Mouse (Mus musculus) brain, embryonic 14.5 days (tissue): ENCODE results near the gene Zfp648.

Source experiments
- CTCF ChIP-seq: fragments of 200-500 bp; IDR thresholded peaks from 2 replicates; pipeline ENCODE4 v1.5.1; 2012; ENCODE audit warnings: inconsistent platforms, mild to moderate bottlenecking, moderate library complexity, borderline replicate concordance; ENCODE audit not compliant: insufficient read depth, insufficient read length; ENCODE audit errors: extremely low read depth
- POLR2A ChIP-seq: fragments of 200-500 bp; IDR thresholded peaks from 2 replicates; pipeline ENCODE4 v1.6.1; 2012; ENCODE audit warnings: mild to moderate bottlenecking, inconsistent platforms, borderline replicate concordance; ENCODE audit not compliant: poor library complexity, insufficient read depth, insufficient read length, severe bottlenecking; ENCODE audit errors: extremely low read depth

- no peak for TF ChIP-seq POLR2A
- no peak for TF ChIP-seq CTCF
These were observed 1.6 kb downstream of the Zfp648 start for GRCm38 (mm10) chr1:154202580-154202979.
